In genomic region chr9:95315080-95315479, GRCm38 (mm10) we compare ENCODE assay signal across 21 mouse cellular contexts.
DNase-seq lines count a peak whose midpoint lies in the region; ATAC-seq lines count a peak whose summit lies in the region.
"Had no signal": no experiment of that assay in that cellular context is flagged by ENCODE, and none has a peak within 500 bp of the region (broad histone marks: within the 10 kb centered on the region; RNA-seq: fewer than 3 reads in every experiment).

No protein-coding gene starts in this region.

- H3K9me3 ChIP-seq in heart, embryonic 12.5 days (replicated peaks), result no peaks in the 10 kb centered on the region
- H3K9me3 ChIP-seq in forebrain, embryonic 13.5 days (replicated peaks), result no peaks in the 10 kb centered on the region
- H3K9me3 ChIP-seq: embryonic facial prominence, embryonic 10.5 days; hindbrain, embryonic 12.5 days had no signal

- DNase-seq in heart, adult 11 months, result peak; percentile 46
- peak; percentile 63 for DNase-seq in induced T-regulatory cell, adult 2 months (ENCODE audit: low read depth)
- DNase-seq in left cerebral cortex, adult 18-20 months (ENCODE audit: low spot score in 2 of 2), result no peak
- DNase-seq in cerebellum, adult 9-11 months, result no peak
- DNase-seq: adrenal gland, postnatal 14 days; B cell, adult 2 months; cerebellum, adult 18-20 months; cerebellum, postnatal 10 days; gastrocnemius, adult 2 months; gastrocnemius, postnatal 25 days; heart, postnatal 10 days; heart, postnatal 4 days had no signal

- WGBS in heart, embryonic 12.5 days, result 27% methylated on average over 4 of the region's 4 CpGs
- WGBS in forebrain, embryonic 13.5 days, result 76% methylated on average over 4 of the region's 4 CpGs

- no peak for ATAC-seq in heart, embryonic 12.5 days (ENCODE audit: insufficient number of reproducible peaks, low FRiP score)
- peak; percentile 50 for ATAC-seq in CD4-positive, CD25-positive, alpha-beta regulatory T cell, adult 4 months
- no peak for ATAC-seq in forebrain, embryonic 13.5 days
- ATAC-seq: forebrain, embryonic 14.5 days; hindbrain, embryonic 16.5 days; intestine, embryonic 16.5 days had no signal

- no peak overlapping the region for H3K27ac ChIP-seq in heart, embryonic 12.5 days (ENCODE audit: poor library complexity, severe bottlenecking)
- H3K27ac ChIP-seq in forebrain, embryonic 13.5 days, result no peak overlapping the region
- H3K27ac ChIP-seq: embryonic facial prominence, embryonic 10.5 days; gastrocnemius, adult 2 months; hindbrain, embryonic 12.5 days had no signal

- H3K36me3 ChIP-seq in heart, embryonic 12.5 days, result no peaks in the 10 kb centered on the region
- H3K36me3 ChIP-seq in forebrain, embryonic 13.5 days (ENCODE audit: poor library complexity, severe bottlenecking), result no peaks in the 10 kb centered on the region
- H3K36me3 ChIP-seq: embryonic facial prominence, embryonic 10.5 days; G1E; hindbrain, embryonic 12.5 days had no signal

- no peak overlapping the region for H3K4me2 ChIP-seq in heart, embryonic 12.5 days
- H3K4me2 ChIP-seq in forebrain, embryonic 13.5 days, result no peak overlapping the region
- H3K4me2 ChIP-seq: hindbrain, embryonic 12.5 days had no signal

- H3K4me1 ChIP-seq in heart, embryonic 12.5 days (replicated peaks), result no peaks in the 10 kb centered on the region
- no peaks in the 10 kb centered on the region; the same call in 1 of the 2 replicates for H3K4me1 ChIP-seq in forebrain, embryonic 13.5 days
- H3K4me1 ChIP-seq: embryonic facial prominence, embryonic 10.5 days; hindbrain, embryonic 12.5 days had no signal

- no peak overlapping the region for H3K4me3 ChIP-seq in heart, embryonic 12.5 days
- H3K4me3 ChIP-seq in forebrain, embryonic 13.5 days, result no peak overlapping the region
- H3K4me3 ChIP-seq: embryonic facial prominence, embryonic 10.5 days; gastrocnemius, adult 2 months; hindbrain, embryonic 12.5 days had no signal

- no peak overlapping the region for H3K9ac ChIP-seq in heart, embryonic 12.5 days
- H3K9ac ChIP-seq in forebrain, embryonic 13.5 days, result no peak overlapping the region
- H3K9ac ChIP-seq: hindbrain, embryonic 12.5 days had no signal

- H3K27me3 ChIP-seq in heart, embryonic 12.5 days (replicated peaks), result no peaks in the 10 kb centered on the region
- H3K27me3 ChIP-seq in forebrain, embryonic 13.5 days, result no peaks in the 10 kb centered on the region
- H3K27me3 ChIP-seq: hindbrain, embryonic 12.5 days had no signal

Comparison
In these comparisons a context has a peak if more than half of its experiments do, and no peak if none do; other contexts are left out.
1. DNase-seq: peak in heart, adult 11 months (single experiment) and induced T-regulatory cell, adult 2 months (single experiment); none in left cerebral cortex, adult 18-20 months (0 of 2) and cerebellum, adult 9-11 months (single experiment).